Mouse (Mus musculus) embryonic stem cell, embryonic (primary cell): Measurements from ENCODE around the gene G6pc3.

ENCODE experiments used
- CTCF ChIA-PET, 4 experiments: fragments of 300-600 bp in 2 of 4; fragments of 350-600 bp in 2 of 4; sonication (Branson Sonifier 250); formaldehyde crosslinking; loops; one replicate each; lab custom pipeline; 2022; ENCODE audit warnings: inconsistent platforms in 2 of 4; lab: Charles Lee
- POLR2A ChIA-PET, 4 experiments: fragments of 300-600 bp in 2 of 4; fragments of 350-600 bp in 2 of 4; sonication (Branson Sonifier 250); formaldehyde crosslinking; loops; one replicate each; lab custom pipeline; 2022; ENCODE audit warnings: antibody characterized with exemption in 4 of 4, inconsistent platforms in 1 of 4; lab: Charles Lee

The G6pc3 gene

DNA sequence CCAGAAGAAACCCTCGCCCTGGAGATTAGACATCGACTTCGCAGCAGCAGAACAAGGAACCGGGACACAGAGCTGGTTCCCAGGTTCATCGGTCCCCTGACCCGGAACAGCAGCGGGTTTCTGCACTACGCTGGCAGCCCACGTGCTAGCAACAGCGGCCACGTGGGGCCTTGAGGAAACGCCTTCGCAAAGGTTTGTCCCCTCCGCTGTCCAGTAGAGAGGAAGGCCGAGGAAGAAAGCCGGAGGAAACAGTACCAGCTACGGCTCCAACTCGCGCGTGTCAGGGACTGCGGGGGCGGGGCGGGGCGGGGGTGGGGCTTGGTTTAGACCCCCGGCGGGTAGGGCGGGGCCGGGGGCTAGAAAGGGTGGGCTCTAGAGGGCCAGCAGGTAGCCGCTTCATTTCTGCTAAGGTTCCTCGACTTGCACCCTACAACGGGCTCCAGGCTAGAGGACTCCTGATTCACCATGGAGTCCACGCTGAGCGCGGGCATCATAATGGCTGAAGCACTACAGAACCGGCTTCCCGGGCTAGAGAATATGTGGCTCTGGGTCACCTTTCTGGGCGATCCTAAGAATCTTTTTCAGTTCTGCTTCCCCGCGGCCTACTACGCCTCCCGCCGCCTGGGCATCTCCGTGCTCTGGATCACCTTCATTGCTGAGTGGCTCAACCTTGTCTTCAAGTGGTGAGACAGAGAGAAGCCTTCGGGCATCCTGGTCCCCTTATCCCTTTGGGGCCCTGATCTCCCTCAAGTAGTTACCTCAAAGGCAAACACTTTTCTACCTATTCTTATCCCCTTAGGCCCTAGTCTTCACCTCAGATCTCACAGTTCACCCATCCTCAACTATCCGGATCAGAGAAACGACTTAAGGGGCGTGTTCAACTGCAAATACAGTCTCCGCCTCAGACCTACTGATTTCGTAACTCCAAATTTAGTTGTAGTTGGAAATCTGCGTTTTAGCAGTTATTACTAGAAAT lies at the start of gene G6pc3:
Gene G6pc3, plus strand, starts transcription at position 160 of the 976 bp plus-strand sequence.
- ChIA-PET POLR2A (interaction anchor here (0.6 to 1.9 kb wide), 40 partner anchors 9 to 827 kb away, joined by 3 to 6 read pairs (median 3); partner anchors contain the start of genes BC030867 (in 2 of the 4), Hdac5 (in 2 of the 4), Cfap97d1 (in 1 of the 4) and Tmem101 (in 1 of the 4)), CTCF (interaction anchor here in 3 of 4 experiments (0.6 to 1.9 kb wide), 7 partner anchors 59 to 481 kb away, joined by 3 to 10 read pairs (median 3); partner anchors contain the start of gene BC030867 (in 2 of the 3))

DNA sequence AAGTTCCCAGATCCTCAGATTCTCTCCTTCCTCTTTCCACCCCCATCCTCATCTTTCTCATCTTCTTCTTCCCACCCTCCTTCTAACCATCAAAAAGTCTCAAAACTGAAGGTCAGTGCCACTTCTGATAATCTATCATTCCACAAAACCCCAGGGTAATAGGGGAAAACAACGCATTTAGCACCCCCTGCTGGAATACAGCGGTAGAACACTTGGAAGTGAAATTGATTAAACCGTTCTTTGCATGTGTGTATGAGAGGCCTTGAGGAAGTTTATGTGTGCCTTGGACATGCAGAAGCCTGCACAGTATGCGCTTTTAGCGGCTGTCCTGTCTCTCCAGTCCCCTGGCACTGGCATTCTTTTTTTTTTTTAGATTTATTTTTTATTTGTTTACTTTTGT lies 48.9 kb upstream of the G6pc3 start:
- ChIA-PET POLR2A (interaction anchor here in 1 of 4 experiments (0.8 to 1.1 kb wide), 3 partner anchors 15 to 23 kb away, joined by 3 to 5 read pairs (median 3); partner anchors contain the start of gene Tmem101), CTCF (interaction anchor here (0.7 to 1.4 kb wide), 6 partner anchors 14 to 166 kb away, joined by 3 to 5 read pairs (median 3); partner anchors contain the start of gene Tmem101 (in 1 of the 4))

DNA sequence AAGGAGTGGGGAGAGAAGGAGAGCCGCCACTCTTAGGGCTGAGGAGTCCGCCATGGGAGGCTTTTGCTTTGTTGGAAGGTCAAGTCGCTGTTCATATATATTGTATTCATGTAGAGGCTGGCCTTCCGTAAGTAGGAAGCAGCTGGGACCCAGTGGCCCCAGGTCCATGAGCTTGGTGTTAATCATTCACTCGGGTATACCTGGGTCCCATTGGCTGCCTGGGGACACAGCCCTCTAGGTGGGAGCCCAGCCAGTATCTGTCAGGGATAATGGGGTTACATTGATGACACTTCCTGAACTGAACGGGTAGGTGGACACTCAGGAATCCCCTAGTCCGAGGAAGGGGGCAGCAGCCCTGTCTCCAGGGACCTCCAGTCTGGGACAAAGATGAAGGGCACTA lies 47.1 kb upstream of the G6pc3 start:
- ChIA-PET POLR2A (interaction anchor here in 3 of 4 experiments (0.6 to 2.0 kb wide), 10 partner anchors 8 to 268 kb away, joined by 3 to 10 read pairs (median 4); partner anchors contain the start of genes BC030867 (in 1 of the 3) and Cfap97d1 (in 1 of the 3)), CTCF (interaction anchor here in 3 of 4 experiments (0.5 to 1.9 kb wide), 13 partner anchors 8 to 499 kb away, joined by 3 to 9 read pairs (median 3); partner anchors contain the start of gene Sost (in 1 of the 3))

DNA sequence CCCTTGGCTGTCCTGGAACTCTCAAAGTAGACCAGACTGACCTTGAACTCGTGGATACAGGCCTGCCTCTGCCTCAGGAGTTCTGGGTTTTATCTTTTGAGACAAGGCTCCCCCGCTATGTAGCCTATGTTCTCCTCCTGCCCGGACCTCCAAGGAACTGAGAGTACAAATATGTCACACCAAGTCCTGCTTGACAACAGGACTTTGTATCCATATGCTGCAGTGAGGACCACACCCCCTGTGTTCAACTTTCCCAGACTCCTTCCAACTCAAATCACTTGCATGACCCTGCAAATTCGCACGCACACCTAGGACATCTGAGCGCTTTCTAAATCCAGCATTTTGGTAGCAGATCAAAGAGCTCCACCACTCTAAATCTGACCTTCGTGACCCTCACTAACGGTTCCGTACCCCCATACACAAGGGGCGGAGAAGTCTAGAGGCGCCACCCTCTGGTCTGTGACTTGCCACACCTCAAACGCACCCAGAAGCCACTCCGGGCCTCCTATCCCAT lies 44.4 kb upstream of the G6pc3 start:
- CTCF ChIA-PET, result interaction anchor here in 2 of 4 experiments (0.5 to 0.6 kb wide), 3 partner anchors 46 to 139 kb away, joined by 3 read pairs; no protein-coding TSS in a partner anchor
- POLR2A ChIA-PET, result interaction anchor here in 1 of 4 experiments (1.4 kb wide), 1 partner anchor 123 kb away, joined by 3 read pairs; no protein-coding TSS in a partner anchor

DNA sequence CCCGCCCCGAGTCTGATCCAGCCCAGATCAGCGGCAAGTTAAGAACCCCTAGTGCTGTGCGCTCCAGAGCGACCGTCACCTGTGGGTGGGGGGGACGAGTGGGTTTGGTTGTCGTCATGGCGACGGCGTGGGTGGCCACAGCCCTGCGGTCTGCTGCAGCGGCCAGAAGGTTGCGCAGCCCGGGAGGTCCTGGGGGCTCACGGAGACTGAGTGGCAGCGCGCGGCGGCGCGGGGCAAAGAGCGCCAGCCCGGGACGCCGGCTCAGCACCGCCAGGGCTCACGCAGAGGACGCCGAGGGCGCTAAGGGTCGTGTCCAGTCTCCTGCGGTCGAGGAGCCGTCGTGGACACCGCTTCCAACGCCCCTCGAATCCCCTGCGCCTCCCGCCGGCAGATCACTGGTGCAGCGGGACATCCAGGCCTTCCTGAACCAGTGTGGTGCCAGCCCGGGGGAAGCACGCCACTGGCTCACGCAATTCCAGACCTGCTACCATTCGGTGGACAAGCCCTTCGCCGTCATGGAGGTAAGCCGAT lies 43.9 kb upstream of the G6pc3 start, which contains the start of gene Nags:
Gene Nags, plus strand, starts transcription at position 43 of the 531 bp plus-strand sequence.
- CTCF ChIA-PET, result interaction anchor here (0.5 to 1.3 kb wide), 6 partner anchors 11 to 139 kb away, joined by 3 to 4 read pairs (median 3); partner anchors contain the start of gene Tmem101 (in 2 of the 4)
- POLR2A ChIA-PET, result interaction anchor here in 2 of 4 experiments (0.9 to 1.4 kb wide), 3 partner anchors 9 to 122 kb away, joined by 3 read pairs; no protein-coding TSS in a partner anchor

DNA sequence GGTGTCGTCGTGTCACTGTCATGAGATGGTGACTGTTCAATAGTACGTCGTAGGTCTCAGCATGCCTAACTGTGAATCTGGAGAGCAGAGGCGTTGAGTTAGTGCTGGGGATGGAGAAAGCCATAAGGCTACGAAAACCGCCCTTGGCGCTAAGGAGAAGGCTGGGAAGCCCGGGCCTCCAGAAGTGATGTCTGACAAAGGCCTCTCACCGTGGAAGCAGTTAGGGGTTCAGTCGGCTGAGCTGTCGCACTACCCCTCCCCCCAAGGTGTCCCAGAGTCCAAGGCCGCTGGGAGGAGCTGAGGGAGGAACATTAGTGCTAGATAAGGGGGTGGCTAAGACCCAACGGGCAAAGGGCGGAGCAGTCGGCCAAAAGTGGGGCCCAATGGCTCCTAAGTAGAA lies 43.4 kb upstream of the G6pc3 start:
- CTCF ChIA-PET, result interaction anchor here in 3 of 4 experiments (1.0 to 1.3 kb wide), 6 partner anchors 8 to 101 kb away, joined by 3 to 5 read pairs (median 3); partner anchors contain the start of gene Tmem101 (in 2 of the 3)

DNA sequence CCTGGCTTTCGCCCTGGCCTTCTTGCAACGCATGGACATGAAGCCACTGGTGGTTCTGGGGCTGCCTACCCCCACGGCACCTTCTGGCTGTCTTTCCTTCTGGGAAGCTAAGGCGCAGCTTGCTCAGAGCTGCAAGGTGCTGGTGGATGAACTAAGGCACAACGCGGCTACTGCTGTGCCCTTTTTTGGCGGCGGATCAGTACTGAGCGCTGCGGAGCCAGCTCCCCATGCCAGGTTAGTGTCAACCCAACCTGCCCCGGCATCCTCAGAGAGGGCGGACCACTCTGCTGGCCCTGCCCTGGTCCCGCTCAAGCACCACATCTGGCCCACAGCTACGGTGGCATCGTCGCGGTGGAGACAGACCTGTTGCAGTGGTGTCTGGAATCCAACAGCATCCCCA lies 42.9 kb upstream of the G6pc3 start:
- ChIA-PET CTCF (interaction anchor here in 3 of 4 experiments (0.5 to 1.3 kb wide), 9 partner anchors 8 to 219 kb away, joined by 3 to 5 read pairs (median 3); partner anchors contain the start of gene Tmem101 (in 2 of the 3)), POLR2A (interaction anchor here in 3 of 4 experiments (0.6 to 1.4 kb wide), 10 partner anchors 8 to 164 kb away, joined by 3 to 6 read pairs (median 3); partner anchors contain the start of genes Hdac5 (in 1 of the 3), Tmem101 (in 1 of the 3) and Tmub2 (in 1 of the 3))

More for the DNA sequence above, 43.4 kb upstream of the G6pc3 start:
- POLR2A ChIA-PET, result interaction anchor here in 2 of 4 experiments (0.6 to 1.4 kb wide), 9 partner anchors 9 to 165 kb away, joined by 3 to 6 read pairs (median 3); partner anchors contain the start of genes Hdac5 (in 1 of the 2), Tmem101 (in 1 of the 2) and Tmub2 (in 1 of the 2)

DNA sequence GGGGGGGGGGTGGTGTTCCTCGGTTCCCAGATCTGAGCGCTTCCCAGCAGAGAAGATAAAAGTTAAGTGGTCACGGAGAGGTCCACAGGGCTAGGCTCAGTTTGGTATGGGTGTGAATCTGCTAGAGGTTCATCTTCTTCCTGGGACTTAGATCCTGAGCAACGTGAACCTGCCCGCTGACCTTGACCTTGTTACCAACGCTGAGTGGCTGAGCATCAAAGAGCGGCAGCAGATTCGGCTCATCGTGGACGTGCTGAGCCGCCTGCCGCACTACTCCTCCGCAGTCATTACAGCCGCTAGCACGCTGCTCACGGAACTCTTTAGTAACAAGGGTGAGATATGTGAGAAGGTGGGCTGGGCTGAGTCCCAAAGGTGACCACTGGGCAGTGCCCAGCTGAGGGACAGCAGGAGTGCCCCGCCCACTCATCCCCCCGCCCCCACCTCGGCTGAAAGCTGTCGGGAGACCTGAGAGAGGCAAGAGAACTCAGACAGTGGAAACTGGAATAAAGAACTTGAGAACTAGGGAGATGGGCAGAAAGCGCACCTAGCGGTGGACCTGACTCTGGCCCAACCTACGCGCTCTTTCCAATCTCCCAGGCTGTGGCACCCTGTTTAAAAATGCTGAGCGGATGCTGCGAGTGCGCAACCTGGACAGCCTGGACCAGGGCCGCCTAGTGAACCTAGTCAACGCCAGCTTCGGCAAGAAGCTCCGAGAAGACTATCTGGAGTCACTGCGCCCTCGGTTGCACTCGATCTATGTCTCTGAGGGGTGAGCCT lies 42.0 kb upstream of the G6pc3 start:
- POLR2A ChIA-PET, result interaction anchor here (0.6 to 1.8 kb wide), 13 partner anchors 9 to 1083 kb away, joined by 3 to 8 read pairs (median 3); partner anchors contain the start of gene Tmem101 (in 2 of the 4)
- CTCF ChIA-PET, result interaction anchor here (0.5 to 2.2 kb wide), 23 partner anchors 9 to 819 kb away, joined by 3 to 9 read pairs (median 4); partner anchors contain the start of genes Tmem101 (in 2 of the 4), BC030867 (in 1 of the 4), Dusp3 (in 1 of the 4) and Tmub2 (in 1 of the 4)

DNA sequence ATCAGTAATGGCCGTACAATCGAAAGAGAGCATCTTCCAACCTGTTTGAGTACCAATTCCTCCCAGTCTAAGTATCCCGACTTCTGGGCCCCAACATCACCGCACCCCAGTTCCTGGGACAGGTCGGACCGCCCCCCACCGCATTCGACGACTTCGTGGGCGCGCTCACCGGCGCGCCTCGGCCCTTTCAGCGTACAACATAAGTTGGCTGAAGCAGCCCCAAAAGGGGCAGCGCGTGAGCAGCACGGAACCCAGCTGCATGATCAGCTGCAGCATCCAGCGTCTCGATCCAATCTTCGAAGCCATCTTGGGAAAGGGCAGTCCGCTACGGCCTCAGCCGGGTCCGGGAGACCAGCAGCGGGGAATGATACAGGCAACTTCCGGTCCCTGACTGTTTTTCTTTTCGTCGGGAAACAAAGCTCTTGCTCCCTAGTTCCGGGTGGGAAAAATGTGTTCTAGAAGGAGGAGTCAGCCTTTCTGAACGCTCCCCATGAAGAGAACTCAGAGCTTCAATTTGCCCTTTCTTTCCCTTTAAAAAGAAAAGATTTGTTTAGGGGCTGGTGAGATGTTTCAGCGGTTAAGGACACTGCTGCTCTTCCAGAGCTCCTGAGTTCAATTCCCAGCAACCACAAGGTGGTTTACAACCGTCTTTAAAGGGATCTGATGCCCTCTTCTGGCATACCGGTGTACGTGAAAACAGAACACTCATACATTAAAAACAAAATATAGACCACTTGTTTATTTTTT lies 33.2 kb upstream of the G6pc3 start, which contains the start of gene Tmem101:
Gene Tmem101, minus strand, starts transcription at position 366 of the 747 bp plus-strand sequence.
- ChIA-PET CTCF (interaction anchor here in 3 of 4 experiments (0.6 to 2.0 kb wide), 35 partner anchors 8 to 714 kb away, joined by 3 to 10 read pairs (median 4); partner anchors contain the start of genes BC030867 (in 2 of the 3), Dusp3 (in 1 of the 3), Rpl27 (in 1 of the 3) and Tmub2 (in 1 of the 3)), POLR2A (interaction anchor here (0.5 to 2.5 kb wide), 38 partner anchors 8 to 604 kb away, joined by 3 to 13 read pairs (median 3); partner anchors contain the start of genes Pyy (in 2 of the 4), Asb16 (in 1 of the 4), BC030867 (in 1 of the 4) and Cd300lg (in 1 of the 4))

DNA sequence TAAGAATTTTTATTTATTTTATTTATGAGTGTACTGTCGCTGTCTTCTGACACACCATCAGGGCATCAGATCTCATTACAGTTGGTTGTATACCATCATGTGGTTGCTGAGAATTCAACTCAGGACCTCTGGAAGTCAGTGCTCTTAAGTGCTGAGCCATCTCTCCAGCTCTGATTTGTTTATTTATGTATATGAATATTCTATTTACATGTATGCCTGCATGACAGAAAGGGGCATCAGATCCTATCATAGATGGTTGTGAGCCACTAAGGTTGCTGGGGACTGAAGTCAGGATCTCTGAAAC lies 32.7 kb upstream of the G6pc3 start:
- ChIA-PET CTCF (interaction anchor here in 3 of 4 experiments (0.6 to 2.0 kb wide), 30 partner anchors 9 to 715 kb away, joined by 3 to 10 read pairs (median 4); partner anchors contain the start of genes BC030867 (in 2 of the 3) and Rpl27 (in 1 of the 3)), POLR2A (interaction anchor here (0.5 to 2.5 kb wide), 32 partner anchors 8 to 605 kb away, joined by 3 to 8 read pairs (median 3); partner anchors contain the start of genes Pyy (in 2 of the 4), Asb16 (in 1 of the 4), BC030867 (in 1 of the 4) and Cd300lg (in 1 of the 4))

DNA sequence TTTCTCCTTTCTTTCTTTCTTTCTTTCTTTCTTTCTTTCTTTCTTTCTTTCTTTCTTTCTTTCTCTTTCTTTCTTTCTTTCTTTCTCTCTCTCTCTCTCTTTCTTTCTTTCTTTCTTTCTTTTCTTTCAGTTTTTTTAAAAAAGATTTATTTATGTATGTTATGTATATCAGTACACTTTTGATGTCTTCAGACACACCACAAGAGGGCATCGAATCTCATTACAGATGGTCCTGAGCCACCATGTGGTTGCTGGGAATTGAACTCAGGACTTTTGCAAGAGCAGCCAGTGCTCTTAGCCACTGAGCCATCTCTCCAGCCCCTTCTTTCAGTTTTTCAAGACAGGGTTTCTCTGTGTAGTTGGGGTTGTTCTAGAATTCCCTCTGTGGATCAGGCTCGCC lies 31.4 kb upstream of the G6pc3 start:
- POLR2A ChIA-PET, result interaction anchor here in 1 of 4 experiments (0.6 to 1.1 kb wide), 4 partner anchors 19 to 517 kb away, joined by 3 to 10 read pairs (median 4); no protein-coding TSS in a partner anchor

DNA sequence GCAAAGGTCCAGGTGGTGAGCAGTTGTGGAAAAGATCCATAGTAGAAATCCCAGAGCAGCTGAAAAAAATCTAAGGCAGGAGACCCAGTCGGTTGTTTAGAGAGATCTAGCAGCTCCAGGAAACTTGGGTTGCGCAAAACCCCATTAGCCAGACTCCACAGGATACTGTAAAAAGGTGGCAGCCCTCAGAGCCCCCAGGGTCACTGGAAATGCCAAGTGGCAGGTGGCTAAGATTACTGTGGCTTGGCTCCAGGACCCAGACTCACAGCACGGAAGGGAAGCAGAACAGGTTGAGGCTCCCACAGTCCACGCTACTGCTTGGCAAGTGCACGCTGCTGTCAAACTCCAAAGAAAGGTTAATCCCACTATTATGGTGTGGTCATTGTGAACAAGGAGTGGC lies 29.6 kb upstream of the G6pc3 start:
- ChIA-PET POLR2A (interaction anchor here in 3 of 4 experiments (0.8 to 1.7 kb wide), 3 partner anchors 13 to 179 kb away, joined by 3 to 4 read pairs (median 3); no protein-coding TSS in a partner anchor), CTCF (interaction anchor here in 2 of 4 experiments (0.6 to 1.1 kb wide), 4 partner anchors 53 to 120 kb away, joined by 3 read pairs; no protein-coding TSS in a partner anchor)

More for the DNA sequence above, 31.4 kb upstream of the G6pc3 start:
- CTCF ChIA-PET, result interaction anchor here in 2 of 4 experiments (0.6 to 1.4 kb wide), 2 partner anchors 56 to 87 kb away, joined by 3 read pairs; no protein-coding TSS in a partner anchor

DNA sequence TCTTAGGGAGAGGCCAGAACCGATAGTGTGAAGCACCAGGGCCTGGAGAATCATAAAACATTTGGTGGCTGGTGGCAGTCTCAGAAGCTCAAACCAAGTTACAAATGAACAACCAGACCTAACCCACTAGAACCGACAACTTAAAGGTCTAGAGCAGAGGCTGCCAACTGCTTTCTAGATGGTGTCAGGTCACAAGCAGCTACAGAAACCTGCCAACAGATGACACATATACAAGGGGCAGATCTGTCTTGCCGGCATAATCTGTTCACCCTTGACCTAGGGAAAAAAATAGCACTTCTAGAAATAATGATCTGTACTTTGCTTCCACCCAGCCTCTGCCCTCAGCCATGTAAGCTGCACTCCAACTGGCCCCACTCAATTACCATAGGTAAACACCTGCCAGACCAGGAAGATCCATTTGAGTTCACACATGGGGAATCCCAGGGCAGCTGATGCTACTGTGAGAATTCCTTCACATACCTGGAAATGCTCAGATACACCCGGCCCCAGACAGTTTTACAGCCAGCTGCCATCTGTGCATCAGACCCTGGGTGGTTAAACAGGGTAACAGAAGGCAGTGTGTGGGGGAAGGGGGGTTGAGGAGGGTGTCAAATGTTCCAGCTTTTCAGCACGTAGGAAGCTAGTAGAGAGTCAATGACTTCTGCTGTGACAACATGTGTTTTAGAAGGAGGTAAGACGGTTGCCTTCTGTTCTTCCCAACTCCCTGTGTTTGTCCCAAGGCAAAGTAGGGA lies 23.3 kb upstream of the G6pc3 start:
- ChIA-PET CTCF (interaction anchor here (0.6 to 1.3 kb wide), 6 partner anchors 10 to 372 kb away, joined by 3 to 5 read pairs (median 3); partner anchors contain the start of genes Cd300lg (in 1 of the 4) and Tmem101 (in 1 of the 4)), POLR2A (interaction anchor here in 2 of 4 experiments (0.6 to 2.9 kb wide), 10 partner anchors 10 to 913 kb away, joined by 3 to 13 read pairs (median 3); partner anchors contain the start of genes G6pc3 (in 1 of the 2), Grn (in 1 of the 2) and Tmem101 (in 1 of the 2))
